In the genomic region with DNA sequence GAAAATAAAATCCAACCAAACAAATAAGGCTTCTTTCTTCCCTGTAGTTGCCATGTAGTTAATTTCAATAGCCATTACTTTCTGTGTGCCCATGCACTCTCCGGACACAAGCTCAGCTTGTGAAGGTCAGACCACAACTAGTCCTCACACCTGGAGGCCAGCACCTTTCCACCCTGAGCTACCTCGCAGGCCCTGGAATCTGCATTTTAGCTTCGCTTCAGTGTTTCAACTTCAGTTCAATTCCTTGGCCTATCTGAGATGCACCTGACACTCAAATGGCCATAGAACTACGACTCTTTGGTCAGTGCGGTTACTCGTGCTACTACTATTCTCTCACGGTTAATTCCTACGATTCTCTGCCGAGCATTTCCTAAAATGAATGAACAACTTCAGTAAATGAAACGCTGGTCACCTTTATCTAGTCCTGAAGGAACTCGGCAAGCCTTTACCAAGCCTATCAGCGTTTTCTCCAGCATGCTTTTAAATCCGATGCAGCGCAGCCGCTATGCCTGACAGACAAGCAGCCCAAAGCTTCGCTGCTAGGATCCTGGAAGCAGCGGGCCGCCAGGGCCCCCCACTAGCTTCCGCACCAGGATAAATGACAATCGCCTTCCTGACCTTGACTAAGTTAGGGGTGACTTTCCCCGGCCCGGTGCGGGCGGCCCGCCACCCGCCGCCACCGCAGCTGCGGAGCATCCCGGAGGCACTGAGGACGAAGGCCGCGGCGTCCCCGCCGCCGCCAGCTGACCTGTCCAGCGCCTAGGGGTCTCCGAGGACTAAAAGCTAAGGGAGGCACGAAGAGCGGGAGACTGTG, we compare ENCODE assay signal across 8 mouse cellular contexts. TPM values are rescaled to one million over a fixed set of nuclear protein-coding genes. Genes with fewer than 3 reads are reported as not detected.
DNase-seq lines count a peak whose midpoint lies in the region; ATAC-seq lines count a peak whose summit lies in the region.

No protein-coding gene starts in this region.

- peaks cover 23% of the 10 kb centered on the region for H3K4me1 ChIP-seq in embryonic facial prominence, embryonic 13.5 days
- H3K4me1 ChIP-seq in intestine, embryonic 14.5 days (replicated peaks; ENCODE audit: control insufficient read depth, insufficient read depth, low read length) = peaks cover 9% of the 10 kb centered on the region

- H3K36me3 ChIP-seq in embryonic facial prominence, embryonic 13.5 days = peaks cover 5% of the 10 kb centered on the region; the same call in 1 of the 2 replicates
- no peaks in the 10 kb centered on the region for H3K36me3 ChIP-seq in intestine, embryonic 14.5 days (ENCODE audit: control insufficient read depth, insufficient read depth, low read length)

- H3K9ac ChIP-seq in embryonic facial prominence, embryonic 13.5 days = peak overlapping the region; percentile 96
- peak overlapping the region; percentile 95 for H3K9ac ChIP-seq in intestine, embryonic 14.5 days (ENCODE audit: low read length)

- no peaks in the 10 kb centered on the region for H3K27me3 ChIP-seq in embryonic facial prominence, embryonic 13.5 days
- H3K27me3 ChIP-seq in intestine, embryonic 14.5 days (replicated peaks; ENCODE audit: control insufficient read depth, insufficient read depth, low read length) = no peaks in the 10 kb centered on the region

- H3K4me3 ChIP-seq in embryonic facial prominence, embryonic 13.5 days = peak overlapping the region; percentile 91
- peak overlapping the region; percentile 84 for H3K4me3 ChIP-seq in intestine, embryonic 14.5 days (ENCODE audit: low read depth, low read length)

- H3K27ac ChIP-seq in embryonic facial prominence, embryonic 13.5 days = peak overlapping the region; percentile 94
- peak overlapping the region; percentile 70 for H3K27ac ChIP-seq in intestine, embryonic 14.5 days (ENCODE audit: low read depth)

- H3K9me3 ChIP-seq in embryonic facial prominence, embryonic 13.5 days = no peaks in the 10 kb centered on the region
- H3K9me3 ChIP-seq in intestine, embryonic 14.5 days (ENCODE audit: control insufficient read depth, low read length) = no peaks in the 10 kb centered on the region

- H3K4me2 ChIP-seq in embryonic facial prominence, embryonic 13.5 days = peak overlapping the region; percentile 95
- H3K4me2 ChIP-seq in intestine, embryonic 14.5 days (ENCODE audit: low read length) = peak overlapping the region; percentile 94

- WGBS in embryonic facial prominence, embryonic 13.5 days = under 1% methylated on average over 41 of the region's 41 CpGs
- under 1% methylated on average over 41 of the region's 41 CpGs for WGBS in intestine, embryonic 14.5 days

- peak; percentile 58 for DNase-seq in cerebellum, adult 9-10 months
- DNase-seq in cerebellum, postnatal 4 days (ENCODE audit: low spot score in 2 of 2) = no peak
- DNase-seq in 416B (ENCODE audit: low read depth) = peak; percentile 41
- no peak for DNase-seq in intestine, embryonic 14.5 days (ENCODE audit: low spot score)
- no peak for DNase-seq in gastrocnemius, postnatal 14 days
- no peak for DNase-seq in cerebellum, adult 8-10 months

- intact Hi-C loops in gastrocnemius, postnatal 14 days (cut with DNase I; ENCODE audit: low total_unique reads) = no loop called here

- ATAC-seq in embryonic facial prominence, embryonic 13.5 days (ENCODE audit: insufficient number of reproducible peaks, insufficient read depth, low FRiP score, low TSS enrichment, low read depth) = no peak
- peak; percentile 59; the same call in 1 of the 2 replicates for ATAC-seq in intestine, embryonic 14.5 days (replicated peaks; ENCODE audit: low FRiP score, low TSS enrichment, low read depth)
- ATAC-seq in megakaryocyte progenitor cell, adult 5-6 weeks (replicated peaks; ENCODE audit: poor library complexity) = peak; percentile 20

RNA-seq across cellular contexts. Expression of a gene that starts 0.6 kb away (rescaled TPM):
- polyA plus RNA-seq in embryonic facial prominence, embryonic 13.5 days (2015; fragmentation: Nextera tagmentation; extraction: Ambion mirVana) = 306 and 311 TPM in 2 replicates
- polyA plus RNA-seq in intestine, embryonic 14.5 days (2014; fragmentation: Nextera tagmentation; extraction: Ambion mirVana) = 379 and 401 TPM in 2 replicates
- total RNA-seq in megakaryocyte progenitor cell, adult 5-6 weeks (2015) = 238 and 242 TPM in 2 replicates
- 243 and 254 TPM in 2 replicates for total RNA-seq in megakaryocyte progenitor cell, adult 5-6 weeks (2017)
- 100 to 1,000 TPM; 640 to 730 TPM for total RNA-seq in gastrocnemius, postnatal 14 days (2021)

RNA-seq across cellular contexts. Expression of a gene that starts 10.6 kb away (rescaled TPM):
- polyA plus RNA-seq in embryonic facial prominence, embryonic 13.5 days (2015; fragmentation: Nextera tagmentation; extraction: Ambion mirVana) = 42.9 and 45.6 TPM in 2 replicates
- polyA plus RNA-seq in intestine, embryonic 14.5 days (2014; fragmentation: Nextera tagmentation; extraction: Ambion mirVana) = 34.0 and 38.0 TPM in 2 replicates
- 14.7 and 15.1 TPM in 2 replicates for total RNA-seq in megakaryocyte progenitor cell, adult 5-6 weeks (2015)
- 22.5 and 29.8 TPM in 2 replicates for total RNA-seq in megakaryocyte progenitor cell, adult 5-6 weeks (2017)
- total RNA-seq in gastrocnemius, postnatal 14 days (2021) = 10 to 100 TPM; 12.2 to 15.2 TPM

RNA-seq across cellular contexts. Expression of a gene that starts 22.5 kb away (rescaled TPM):
- polyA plus RNA-seq in embryonic facial prominence, embryonic 13.5 days (2015; fragmentation: Nextera tagmentation; extraction: Ambion mirVana) = 23.0 and 23.8 TPM in 2 replicates
- polyA plus RNA-seq in intestine, embryonic 14.5 days (2014; fragmentation: Nextera tagmentation; extraction: Ambion mirVana) = 18.5 and 20.7 TPM in 2 replicates
- 13.4 and 17.3 TPM in 2 replicates for total RNA-seq in megakaryocyte progenitor cell, adult 5-6 weeks (2015)
- total RNA-seq in megakaryocyte progenitor cell, adult 5-6 weeks (2017) = 18.4 and 23.3 TPM in 2 replicates
- 1 to 10 TPM in 1 of 2 experiments, under 1 TPM in 1; 0.80 to 1.3 TPM for total RNA-seq in gastrocnemius, postnatal 14 days (2021)

RNA-seq across cellular contexts. Expression of a gene that starts 23.9 kb away (rescaled TPM):
- 41.4 and 45.9 TPM in 2 replicates for polyA plus RNA-seq in embryonic facial prominence, embryonic 13.5 days (2015; fragmentation: Nextera tagmentation; extraction: Ambion mirVana)
- 21.2 and 24.7 TPM in 2 replicates for polyA plus RNA-seq in intestine, embryonic 14.5 days (2014; fragmentation: Nextera tagmentation; extraction: Ambion mirVana)
- 52.8 and 60.3 TPM in 2 replicates for total RNA-seq in megakaryocyte progenitor cell, adult 5-6 weeks (2015)
- total RNA-seq in megakaryocyte progenitor cell, adult 5-6 weeks (2017) = 48.1 and 73.1 TPM in 2 replicates
- total RNA-seq in gastrocnemius, postnatal 14 days (2021) = 10 to 100 TPM; 10.6 TPM

Comparison
In these comparisons a context has a peak if more than half of its experiments do, and no peak if none do; other contexts are left out.
1. DNase-seq: peak in cerebellum, adult 9-10 months (single experiment) and 416B (single experiment); none in cerebellum, postnatal 4 days (0 of 2), intestine, embryonic 14.5 days (single experiment), gastrocnemius, postnatal 14 days (single experiment) and cerebellum, adult 8-10 months (single experiment).
2. RNA of a gene that starts 22.5 kb away (total RNA-seq): 13.4 to 23.3 TPM in megakaryocyte progenitor cell, adult 5-6 weeks; 0.80 to 1.3 TPM in gastrocnemius, postnatal 14 days; every median in the first group is over 4 times any median in the second.